Mouse (Mus musculus): ENCODE data around the gene Slc4a8. TPM values are rescaled to one million over a fixed set of nuclear protein-coding genes. Genes with fewer than 3 reads are reported as not detected.

Gene Slc4a8
- polyA plus RNA-seq, 1 experiment: 1.2 TPM

- TF ChIP-seq CTCF (IDR thresholded peaks at IDR 0.05; ENCODE audit: borderline replicate concordance, insufficient read depth, low read length) (no peak), POLR2A (IDR thresholded peaks at IDR 0.05; ENCODE audit: low read depth, low read length) (no peak)
- no peak overlapping the region for H3K27ac ChIP-seq (ENCODE audit: insufficient read depth, low read length)
- no peak overlapping the region for H3K4me3 ChIP-seq (ENCODE audit: insufficient read depth, low read length)
- H3K4me1 ChIP-seq (ENCODE audit: control insufficient read depth, insufficient read depth, low read length): no peaks in the 10 kb centered on the region
Measured at GRCm38 (mm10) chr15:100723505-100723904, 38.0 kb upstream of the Slc4a8 start.

- H3K4me1 ChIP-seq (ENCODE audit: control insufficient read depth, insufficient read depth, low read length): no peaks in the 10 kb centered on the region
- TF ChIP-seq POLR2A (IDR thresholded peaks at IDR 0.05; ENCODE audit: low read depth, low read length) (no peak), CTCF (IDR thresholded peaks at IDR 0.05; ENCODE audit: borderline replicate concordance, insufficient read depth, low read length) (no peak)
- H3K27ac ChIP-seq (ENCODE audit: insufficient read depth, low read length): no peak overlapping the region
- no peak overlapping the region for H3K4me3 ChIP-seq (ENCODE audit: insufficient read depth, low read length)
Measured at GRCm38 (mm10) chr15:100726721-100727120, 34.8 kb upstream of the Slc4a8 start.

GRCm38 (mm10) chr15:100727834-100728233, 33.7 kb upstream of the Slc4a8 start:
- no peak overlapping the region for H3K4me3 ChIP-seq (ENCODE audit: insufficient read depth, low read length)
- TF ChIP-seq POLR2A (IDR thresholded peaks at IDR 0.05; ENCODE audit: low read depth, low read length): no peak
- no peak for TF ChIP-seq CTCF (IDR thresholded peaks at IDR 0.05; ENCODE audit: borderline replicate concordance, insufficient read depth, low read length)
- no peak overlapping the region for H3K27ac ChIP-seq (ENCODE audit: insufficient read depth, low read length)
- no peaks in the 10 kb centered on the region for H3K4me1 ChIP-seq (ENCODE audit: control insufficient read depth, insufficient read depth, low read length)

- Histone ChIP-seq H3K27ac (ENCODE audit: insufficient read depth, low read length) (no peak overlapping the region), H3K4me1 (ENCODE audit: control insufficient read depth, insufficient read depth, low read length) (no peaks in the 10 kb centered on the region), H3K4me3 (ENCODE audit: insufficient read depth, low read length) (no peak overlapping the region)
- no peak for TF ChIP-seq POLR2A (IDR thresholded peaks at IDR 0.05; ENCODE audit: low read depth, low read length)
- TF ChIP-seq CTCF (IDR thresholded peaks at IDR 0.05; ENCODE audit: borderline replicate concordance, insufficient read depth, low read length): no peak
Measured at GRCm38 (mm10) chr15:100728586-100728985, 33.0 kb upstream of the Slc4a8 start.

GRCm38 (mm10) chr15:100729281-100729985, 32.1 kb upstream of the Slc4a8 start, which contains the start of gene Galnt6:
TSS of gene Galnt6 (minus strand) at chr15:100729376.
- Histone ChIP-seq H3K4me3 (ENCODE audit: insufficient read depth, low read length) (no peak within 1 kb of the TSS), H3K4me1 (ENCODE audit: control insufficient read depth, insufficient read depth, low read length) (no peaks in the 10 kb centered on the region), H3K27ac (ENCODE audit: insufficient read depth, low read length) (no peak within 1 kb of the TSS)
- TF ChIP-seq POLR2A (IDR thresholded peaks at IDR 0.05; ENCODE audit: low read depth, low read length) (no peak), CTCF (IDR thresholded peaks at IDR 0.05; ENCODE audit: borderline replicate concordance, insufficient read depth, low read length) (no peak)

GRCm38 (mm10) chr15:100731081-100731480, 30.5 kb upstream of the Slc4a8 start:
- H3K27ac ChIP-seq (ENCODE audit: insufficient read depth, low read length): no peak overlapping the region
- no peak overlapping the region for H3K4me3 ChIP-seq (ENCODE audit: insufficient read depth, low read length)
- H3K4me1 ChIP-seq (ENCODE audit: control insufficient read depth, insufficient read depth, low read length): no peaks in the 10 kb centered on the region
- TF ChIP-seq POLR2A (IDR thresholded peaks at IDR 0.05; ENCODE audit: low read depth, low read length): no peak
- no peak for TF ChIP-seq CTCF (IDR thresholded peaks at IDR 0.05; ENCODE audit: borderline replicate concordance, insufficient read depth, low read length)

GRCm38 (mm10) chr15:100732580-100732979, 29.0 kb upstream of the Slc4a8 start:
- no peak overlapping the region for H3K4me3 ChIP-seq (ENCODE audit: insufficient read depth, low read length)
- TF ChIP-seq POLR2A (IDR thresholded peaks at IDR 0.05; ENCODE audit: low read depth, low read length): no peak
- no peak for TF ChIP-seq CTCF (IDR thresholded peaks at IDR 0.05; ENCODE audit: borderline replicate concordance, insufficient read depth, low read length)
- H3K4me1 ChIP-seq (ENCODE audit: control insufficient read depth, insufficient read depth, low read length): no peaks in the 10 kb centered on the region
- no peak overlapping the region for H3K27ac ChIP-seq (ENCODE audit: insufficient read depth, low read length)

- H3K4me1 ChIP-seq (ENCODE audit: control insufficient read depth, insufficient read depth, low read length): no peaks in the 10 kb centered on the region
- H3K4me3 ChIP-seq (ENCODE audit: insufficient read depth, low read length): no peak overlapping the region
- no peak for TF ChIP-seq CTCF (IDR thresholded peaks at IDR 0.05; ENCODE audit: borderline replicate concordance, insufficient read depth, low read length)
- TF ChIP-seq POLR2A (IDR thresholded peaks at IDR 0.05; ENCODE audit: low read depth, low read length): no peak
- H3K27ac ChIP-seq (ENCODE audit: insufficient read depth, low read length): no peak overlapping the region
Measured at GRCm38 (mm10) chr15:100735095-100735952, 26.2 kb upstream of the Slc4a8 start.

- Histone ChIP-seq H3K4me1 (ENCODE audit: control insufficient read depth, insufficient read depth, low read length) (no peaks in the 10 kb centered on the region), H3K27ac (ENCODE audit: insufficient read depth, low read length) (no peak overlapping the region), H3K4me3 (ENCODE audit: insufficient read depth, low read length) (no peak overlapping the region)
- TF ChIP-seq CTCF (IDR thresholded peaks at IDR 0.05; ENCODE audit: borderline replicate concordance, insufficient read depth, low read length) (no peak), POLR2A (IDR thresholded peaks at IDR 0.05; ENCODE audit: low read depth, low read length) (no peak)
Measured at GRCm38 (mm10) chr15:100735953-100736300, 25.6 kb upstream of the Slc4a8 start.

GRCm38 (mm10) chr15:100737667-100738066, 23.9 kb upstream of the Slc4a8 start:
- no peak for TF ChIP-seq CTCF (IDR thresholded peaks at IDR 0.05; ENCODE audit: borderline replicate concordance, insufficient read depth, low read length)
- H3K4me3 ChIP-seq (ENCODE audit: insufficient read depth, low read length): no peak overlapping the region
- no peak overlapping the region for H3K27ac ChIP-seq (ENCODE audit: insufficient read depth, low read length)
- H3K4me1 ChIP-seq (ENCODE audit: control insufficient read depth, insufficient read depth, low read length): no peaks in the 10 kb centered on the region

Data from embryonic fibroblast, embryonic 13.5 days (primary cell).